Mouse (Mus musculus) spleen, postnatal 36 days (tissue): ENCODE results near the gene Vwc2.

ENCODE experiments used
- DNase-seq, 2 experiments: peaks; one replicate each; pipeline ENCODE4 v3.0.0; 2022; ENCODE audit warnings: low spot score in 2 of 2, mixed read lengths in 1 of 2

Gene Vwc2

GRCm38 (mm10) chr11:11113576-11114233 lies at the start of gene Vwc2:
Gene Vwc2, plus strand, starts transcription at chr11:11114223.
- no peak for DNase-seq

GRCm38 (mm10) chr11:11088162-11088756 lies 25.8 kb upstream of the Vwc2 start:
- DNase-seq = no peak

GRCm38 (mm10) chr11:11097606-11098005 lies 16.4 kb upstream of the Vwc2 start:
- no peak for DNase-seq

- DNase-seq = no peak
These were observed 15.7 kb upstream of the Vwc2 start for GRCm38 (mm10) chr11:11098282-11098681.

- DNase-seq = no peak
These were observed 15.0 kb upstream of the Vwc2 start for GRCm38 (mm10) chr11:11099011-11099410.

- DNase-seq = no peak
These were observed 11.8 kb upstream of the Vwc2 start for GRCm38 (mm10) chr11:11102182-11102581.

GRCm38 (mm10) chr11:11102620-11103019 lies 11.4 kb upstream of the Vwc2 start:
- no peak for DNase-seq

- DNase-seq = no peak
These were observed 5.1 kb upstream of the Vwc2 start for GRCm38 (mm10) chr11:11108922-11109321.

- no peak for DNase-seq
These were observed 409 bp downstream of the Vwc2 start for GRCm38 (mm10) chr11:11114234-11115030.

- DNase-seq = no peak
These were observed 1.1 kb downstream of the Vwc2 start for GRCm38 (mm10) chr11:11115031-11115647.

GRCm38 (mm10) chr11:11115648-11116590 lies 1.9 kb downstream of the Vwc2 start:
- DNase-seq = no peak

GRCm38 (mm10) chr11:11116736-11117135 lies 2.7 kb downstream of the Vwc2 start:
- DNase-seq = no peak

- DNase-seq = no peak
These were observed 8.8 kb downstream of the Vwc2 start for GRCm38 (mm10) chr11:11122866-11123265.

- no peak for DNase-seq
These were observed 17.5 kb downstream of the Vwc2 start for GRCm38 (mm10) chr11:11131414-11132077.

- no peak for DNase-seq
These were observed 26.6 kb downstream of the Vwc2 start for GRCm38 (mm10) chr11:11140622-11141021.

GRCm38 (mm10) chr11:11152681-11153080 lies 38.7 kb downstream of the Vwc2 start:
- no peak for DNase-seq

- no peak for DNase-seq
These were observed 57.4 kb downstream of the Vwc2 start for GRCm38 (mm10) chr11:11171396-11171795.

- no peak for DNase-seq
These were observed 61.2 kb downstream of the Vwc2 start for GRCm38 (mm10) chr11:11175259-11175658.

GRCm38 (mm10) chr11:11182705-11183104 lies 68.7 kb downstream of the Vwc2 start:
- DNase-seq = no peak

- DNase-seq = no peak
These were observed 109.1 kb downstream of the Vwc2 start for GRCm38 (mm10) chr11:11223162-11223561.

GRCm38 (mm10) chr11:11239346-11239745 lies 125.3 kb downstream of the Vwc2 start:
- no peak for DNase-seq
